Mouse (Mus musculus) heart, adult 2 months (tissue): ENCODE results near the gene Themis2. TPM values are rescaled to one million over a fixed set of nuclear protein-coding genes. Genes with fewer than 3 reads are reported as not detected.
"Not testable (repeated sequence)": the region's sequence is repeated elsewhere in the genome, so short reads cannot be mapped to it uniquely, and the experiment has no call there.

Experiments
- DNase-seq, 2 experiments: peaks; one replicate each; pipeline ENCODE4 v3.0.0; 2021
- H3K27ac ChIP-seq: fragments of 200-600 bp; 2 replicates; pipeline ENCODE4 v1.8.1; 2022
- H3K27me3 ChIP-seq: fragments of 200-500 bp; 2 replicates; pipeline ENCODE4 v1.6.1; 2012; ENCODE audit warnings: mild to moderate bottlenecking, low read length, inconsistent platforms, mixed read lengths; ENCODE audit not compliant: control insufficient read depth, insufficient read depth
- H3K36me3 ChIP-seq: fragments of 200-500 bp; 2 replicates; pipeline ENCODE4 v1.6.1; 2012; ENCODE audit warnings: low read length, inconsistent platforms; ENCODE audit not compliant: control insufficient read depth, insufficient read depth
- H3K4me1 ChIP-seq: fragments of 200-500 bp; 2 replicates; pipeline ENCODE4 v1.6.1; 2011; ENCODE audit warnings: low read length; ENCODE audit not compliant: control insufficient read depth, insufficient read depth
- H3K4me3 ChIP-seq: fragments of 200-600 bp; 2 replicates; pipeline ENCODE4 v1.8.1; 2022
- H3K79me2 ChIP-seq: fragments of 200-500 bp; replicated peaks from 2 replicates; pipeline ENCODE4 v1.6.1; 2012; ENCODE audit warnings: mild to moderate bottlenecking, inconsistent platforms, low read length, moderate library complexity, mixed read lengths; ENCODE audit not compliant: control insufficient read depth, insufficient read depth
- H3K9ac ChIP-seq: fragments of 200-500 bp; 2 replicates; pipeline ENCODE4 v1.6.1; 2012; ENCODE audit warnings: low read depth, mild to moderate bottlenecking, control low read depth, inconsistent platforms, low read length, mixed read lengths
- CTCF ChIP-seq: fragments of 200-600 bp; IDR thresholded peaks from 2 replicates; pipeline ENCODE4 v1.8.1; 2022; ENCODE audit warnings: antibody characterized with exemption, mild to moderate bottlenecking, moderate library complexity
- EP300 ChIP-seq: fragments of 200-500 bp; IDR thresholded peaks from 2 replicates; pipeline ENCODE4 v1.6.1; 2011; ENCODE audit warnings: low read depth, low read length, control low read depth; ENCODE audit not compliant: insufficient read depth
- POLR2A ChIP-seq: fragments of 200-500 bp; IDR thresholded peaks from 2 replicates; pipeline ENCODE4 v1.6.1; 2011; ENCODE audit warnings: mild to moderate bottlenecking, low read depth, low read length, control low read depth; ENCODE audit not compliant: insufficient read depth
- WGBS: fragments of 180-500 bp; shearing (Covaris S2); methylation state at CpG from one replicate; pipeline ENCODE4 v1.1.7; 2018; 5-methylcytosine and 5-hydroxymethylcytosine counted together
- intact Hi-C: fragments of 180-260 bp; cut with DNase I; formaldehyde crosslinking; loops from one replicate; pipeline ENCODE4 v1.15.1; 2025
- polyA plus RNA-seq: library from polyadenylated mRNA; depleted of rRNA; stranded (reverse); fragments of >200 nt; gene quantifications from 2 replicates; pipeline ENCODE4 v1.2.3, GENCODE M21; 2012
- total RNA-seq, 2 experiments: library from RNA; stranded (reverse); gene quantifications; 2 replicates each; pipeline ENCODE4 v1.2.3; 2021

Gene Themis2
- total and polyA plus RNA-seq, 3 experiments: 1.7 to 4.5 (median 2.1) TPM

DNA sequence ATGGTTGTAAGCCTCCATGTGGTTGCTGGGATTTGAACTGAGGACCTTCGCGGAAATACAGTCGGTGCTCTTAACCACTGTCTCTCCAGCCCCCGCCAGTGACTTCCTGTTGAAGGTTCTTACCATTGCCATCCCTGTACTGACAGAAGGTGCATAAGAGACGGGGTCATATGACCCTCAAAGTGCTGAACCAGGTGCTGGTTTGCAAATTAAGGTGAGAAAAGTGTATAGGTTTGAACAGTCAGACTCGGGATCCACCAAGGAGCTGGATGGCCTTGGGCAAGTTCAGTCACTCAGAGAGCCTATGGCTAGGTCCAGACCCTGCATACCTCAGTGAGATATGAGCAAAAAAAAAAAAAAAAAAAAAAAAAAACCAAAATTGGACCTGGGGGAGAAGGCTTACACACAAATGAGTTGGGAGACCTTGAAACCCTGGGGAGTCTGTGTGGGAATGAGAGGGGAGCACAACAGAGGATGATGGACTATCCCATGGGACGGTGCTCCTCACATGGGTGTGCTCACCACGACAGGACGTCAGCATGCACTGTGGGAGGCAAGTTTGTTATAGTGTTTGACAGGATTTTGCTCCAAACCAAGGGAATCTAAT, 49.2 kb downstream of the Themis2 start:
- TF ChIP-seq CTCF (no peak), EP300 (no peak), POLR2A (no peak)
- Histone ChIP-seq H3K79me2 (no peaks in the 10 kb centered on the region), H3K36me3 (no peaks in the 10 kb centered on the region), H3K4me1 (peaks cover 5% of the 10 kb centered on the region; the same call in 1 of the 2 replicates), H3K9ac (peak overlapping the region; percentile 39), H3K27ac (peak overlapping the region; percentile 84), H3K27me3 (no peaks in the 10 kb centered on the region), H3K4me3 (peak overlapping the region; percentile 43)
- intact Hi-C loops: no loop called here
- DNase-seq: no peak
- whole genome bisulfite sequencing: 78% methylated on average over 9 of the region's 9 CpGs

DNA sequence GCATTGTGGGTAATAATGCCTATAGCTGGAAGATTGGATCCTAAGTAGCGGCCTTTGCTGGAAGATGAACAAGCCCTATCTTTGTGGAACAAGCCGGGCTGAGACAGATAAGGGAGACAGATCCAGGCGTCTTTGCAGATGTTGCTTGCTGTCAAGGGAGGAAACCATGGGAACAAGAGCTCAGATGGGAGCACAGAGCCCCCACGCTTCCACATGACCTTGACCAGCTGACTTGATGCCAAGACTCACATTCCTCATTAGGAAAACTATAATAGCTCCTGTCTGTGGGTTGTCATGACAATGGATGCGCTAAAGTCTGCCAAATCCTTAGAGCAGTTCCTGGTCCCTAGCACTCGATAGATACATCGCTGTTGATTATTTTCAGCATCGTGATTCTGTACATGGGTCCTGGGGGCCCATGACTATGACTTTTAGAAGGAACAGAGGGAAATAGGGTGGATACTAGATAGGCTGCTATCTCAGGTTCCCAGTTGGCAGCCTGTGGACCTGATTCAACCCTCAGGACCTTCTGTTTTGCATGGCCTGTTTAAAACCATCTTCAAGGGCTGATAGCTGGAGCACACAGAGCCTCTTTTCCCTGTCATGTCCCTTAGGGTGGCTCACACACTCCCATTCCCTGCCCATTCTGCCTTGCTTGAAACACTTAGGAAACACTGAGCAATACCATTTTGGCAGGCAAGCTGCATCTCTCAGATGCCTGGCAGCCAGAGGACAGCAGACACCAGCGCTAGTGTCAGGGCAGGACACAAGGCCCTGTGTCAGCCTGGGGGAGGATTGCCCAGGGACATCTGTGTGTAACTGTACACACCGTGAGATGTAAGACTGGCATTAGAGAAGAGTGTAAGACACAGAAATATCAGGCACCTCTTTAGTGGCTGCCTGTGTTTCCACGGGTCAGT, 51.9 kb downstream of the Themis2 start:
- 26% methylated on average over 11 of the region's 11 CpGs for WGBS
- Histone ChIP-seq H3K4me1 (peaks cover 5% of the 10 kb centered on the region; the same call in 1 of the 2 replicates), H3K4me3 (no peak overlapping the region), H3K79me2 (no peaks in the 10 kb centered on the region), H3K27ac (no peak overlapping the region), H3K36me3 (no peaks in the 10 kb centered on the region), H3K27me3 (no peaks in the 10 kb centered on the region), H3K9ac (no peak overlapping the region)
- intact Hi-C loops: no loop called here
- peak in 1 of 2 experiments; percentile 44 for DNase-seq
- TF ChIP-seq CTCF: no peak
- no peak for TF ChIP-seq EP300
- TF ChIP-seq POLR2A: no peak

DNA sequence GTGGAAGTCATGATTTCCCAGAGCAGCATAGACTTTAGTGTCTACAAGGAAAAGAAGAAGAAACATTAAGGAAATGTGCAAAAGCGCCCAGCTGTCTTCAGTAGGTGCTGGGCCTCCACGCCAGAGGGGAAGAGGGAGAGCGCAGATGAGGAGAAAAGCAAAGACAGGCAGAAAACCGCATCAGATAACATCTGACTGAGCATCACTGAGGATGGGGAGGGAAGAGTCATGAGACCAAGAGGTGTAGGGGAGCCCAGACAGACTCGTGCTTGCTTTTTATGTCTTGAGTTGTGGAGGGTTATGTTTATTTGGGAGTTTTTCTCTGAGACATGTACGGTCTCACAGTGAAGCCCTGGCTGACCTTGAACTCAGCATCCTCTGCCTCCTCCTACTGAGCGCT, 54.7 kb downstream of the Themis2 start:
- DNase-seq: no peak
- Histone ChIP-seq H3K79me2 (no peaks in the 10 kb centered on the region), H3K4me1 (0 out of 2 replicates have a peak, but pooled peaks cover 1% of the 10 kb centered on the region), H3K27me3 (no peaks in the 10 kb centered on the region), H3K4me3 (no peak overlapping the region), H3K27ac (no peak overlapping the region), H3K36me3 (no peaks in the 10 kb centered on the region), H3K9ac (no peak overlapping the region)
- 94% methylated on average over 7 of the region's 7 CpGs for WGBS
- intact Hi-C loops: no loop called here
- TF ChIP-seq CTCF: no peak
- TF ChIP-seq POLR2A: no peak
- no peak for TF ChIP-seq EP300

DNA sequence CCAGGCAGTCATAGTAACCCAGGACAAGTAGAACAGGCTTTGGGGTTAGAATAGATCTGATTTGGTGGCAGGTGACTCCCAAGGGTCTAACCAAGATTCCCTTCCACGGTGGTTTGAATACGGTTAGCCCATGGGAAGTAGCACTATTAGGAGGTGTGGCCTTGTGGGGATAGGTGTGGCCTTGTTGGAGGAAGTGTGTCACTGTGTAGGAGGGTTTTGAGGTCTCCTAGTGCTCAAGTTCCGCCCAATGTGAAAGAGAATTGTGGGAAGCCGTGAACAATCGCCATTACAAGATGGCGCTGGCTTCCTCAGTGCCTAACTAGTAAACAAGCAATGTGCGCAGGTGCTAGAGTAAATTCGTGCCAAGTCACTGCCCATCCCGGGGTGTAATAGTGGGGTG, 59.0 kb downstream of the Themis2 start:
- H3K79me2 ChIP-seq, H3K9ac ChIP-seq, DNase-seq, H3K27me3 ChIP-seq, H3K27ac ChIP-seq, H3K36me3 ChIP-seq, H3K4me3 ChIP-seq, intact Hi-C loops, H3K4me1 ChIP-seq: not testable (repeated sequence)
- WGBS: 89% methylated on average over 9 of the region's 9 CpGs

DNA sequence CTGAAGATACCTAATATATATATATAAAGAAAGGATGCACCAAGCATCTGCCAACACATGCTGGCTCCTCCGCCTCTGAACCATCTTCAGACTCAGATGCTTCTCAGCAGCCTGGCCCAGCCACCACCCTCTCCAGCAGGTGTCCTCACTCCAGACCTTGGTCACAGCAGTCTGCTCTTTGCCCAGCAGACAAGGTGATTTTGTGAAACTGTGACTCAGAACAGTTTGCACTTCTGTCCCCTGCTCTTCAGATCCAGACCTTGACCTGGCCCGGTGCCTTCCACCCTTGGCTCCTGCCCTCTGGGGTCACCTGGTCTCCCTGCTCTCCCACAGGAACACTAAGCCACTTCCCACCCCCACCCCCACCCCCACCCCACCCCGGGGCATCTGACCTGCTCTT, 60.3 kb downstream of the Themis2 start:
- WGBS: 54% methylated on average over 3 of the region's 3 CpGs
- H3K9ac ChIP-seq: no peak overlapping the region
- no peak for TF ChIP-seq EP300
- TF ChIP-seq POLR2A: no peak
- no peak for TF ChIP-seq CTCF
- no peak overlapping the region for H3K27ac ChIP-seq
- H3K27me3 ChIP-seq: no peaks in the 10 kb centered on the region
- H3K36me3 ChIP-seq: no peaks in the 10 kb centered on the region
- no peak overlapping the region for H3K4me3 ChIP-seq
- DNase-seq: no peak
- no peaks in the 10 kb centered on the region for H3K79me2 ChIP-seq
- H3K4me1 ChIP-seq: peaks cover 3% of the 10 kb centered on the region; the same call in 1 of the 2 replicates
- intact Hi-C loops: no loop called here

DNA sequence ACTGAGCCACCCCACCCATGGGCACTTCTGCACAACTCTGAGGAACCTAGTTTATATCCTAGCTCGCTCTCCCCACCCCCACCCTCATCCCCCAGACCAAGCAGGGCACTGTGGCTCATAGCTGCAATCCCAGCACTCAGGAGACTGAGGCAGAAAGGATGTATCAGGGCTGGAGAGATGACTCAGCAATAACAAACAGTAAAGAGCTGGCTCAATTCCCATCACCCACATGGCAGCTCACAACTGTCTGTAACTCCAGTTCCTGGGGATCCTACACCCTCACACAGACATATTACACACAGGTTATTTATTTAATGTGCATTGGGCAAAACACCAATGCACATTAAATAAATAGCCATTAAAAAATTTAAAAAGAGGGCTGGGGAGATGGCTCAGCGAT, 60.8 kb downstream of the Themis2 start:
- intact Hi-C loops: no loop called here
- peaks cover 3% of the 10 kb centered on the region; the same call in 1 of the 2 replicates for H3K4me1 ChIP-seq
- H3K27me3 ChIP-seq: no peaks in the 10 kb centered on the region
- no peak for DNase-seq
- TF ChIP-seq CTCF: no peak
- TF ChIP-seq POLR2A: no peak
- TF ChIP-seq EP300: no peak
- H3K27ac ChIP-seq: no peak overlapping the region
- no peaks in the 10 kb centered on the region for H3K36me3 ChIP-seq
- WGBS: 72% methylated on average over 2 of the region's 2 CpGs
- H3K9ac ChIP-seq: no peak overlapping the region
- no peak overlapping the region for H3K4me3 ChIP-seq
- H3K79me2 ChIP-seq: no peaks in the 10 kb centered on the region
